Mouse (Mus musculus): Measurements from ENCODE around the gene Klc1. TPM values are rescaled to one million over a fixed set of nuclear protein-coding genes. Genes with fewer than 3 reads are reported as not detected.
A peak's percentile ranks its signal among the peaks of the same experiment; 100 is the strongest.

Gene Klc1
- polyA plus RNA-seq, 1 experiment: 70.9 TPM

GRCm38 (mm10) chr12:111800459-111801183, 42.0 kb downstream of the Klc1 start:
- Histone ChIP-seq H3K27ac (ENCODE audit: insufficient read depth, low read depth, low read length) (no peak overlapping the region), H3K4me1 (ENCODE audit: control insufficient read depth, insufficient read depth, low read length) (no peaks in the 10 kb centered on the region), H3K4me3 (ENCODE audit: insufficient read depth, low read length) (no peak overlapping the region)
- TF ChIP-seq POLR2A (IDR thresholded peaks at IDR 0.05; ENCODE audit: borderline replicate concordance, low read depth, low read length): no peak
- no peak for TF ChIP-seq CTCF (IDR thresholded peaks at IDR 0.05; ENCODE audit: low read depth, low read length)

GRCm38 (mm10) chr12:111803538-111803937, 44.9 kb downstream of the Klc1 start:
- no peak overlapping the region for H3K27ac ChIP-seq (ENCODE audit: insufficient read depth, low read depth, low read length)
- TF ChIP-seq CTCF (IDR thresholded peaks at IDR 0.05; ENCODE audit: low read depth, low read length) (no peak), POLR2A (IDR thresholded peaks at IDR 0.05; ENCODE audit: borderline replicate concordance, low read depth, low read length) (no peak)
- no peak overlapping the region for H3K4me3 ChIP-seq (ENCODE audit: insufficient read depth, low read length)
- H3K4me1 ChIP-seq (ENCODE audit: control insufficient read depth, insufficient read depth, low read length): no peaks in the 10 kb centered on the region

DNA sequence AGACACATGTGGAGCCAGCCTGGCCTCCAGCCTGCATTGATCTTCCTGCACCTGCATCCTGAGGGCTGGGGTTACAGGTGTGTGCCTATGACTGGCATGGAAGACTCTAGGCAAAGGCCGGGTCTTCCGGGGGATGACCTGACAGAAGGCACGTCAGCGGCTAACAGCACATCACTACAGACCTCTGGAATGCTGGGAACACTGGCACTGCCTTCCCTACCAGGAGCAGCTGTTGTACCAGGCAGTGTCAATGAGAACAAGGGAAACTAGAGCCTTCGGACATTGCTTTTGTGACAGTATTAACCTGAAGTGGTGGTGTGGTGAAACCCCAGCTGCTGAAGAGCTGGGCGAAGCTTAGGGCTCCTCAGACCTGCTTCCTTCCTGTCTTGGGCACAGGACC, 50.1 kb downstream of the Klc1 start:
- H3K4me3 ChIP-seq (ENCODE audit: insufficient read depth, low read length): no peak overlapping the region
- TF ChIP-seq CTCF (IDR thresholded peaks at IDR 0.05; ENCODE audit: low read depth, low read length): no peak
- TF ChIP-seq POLR2A (IDR thresholded peaks at IDR 0.05; ENCODE audit: borderline replicate concordance, low read depth, low read length): no peak
- H3K27ac ChIP-seq (ENCODE audit: insufficient read depth, low read depth, low read length): no peak overlapping the region
- peaks cover 17% of the 10 kb centered on the region for H3K4me1 ChIP-seq (ENCODE audit: control insufficient read depth, insufficient read depth, low read length)

- Histone ChIP-seq H3K27ac (ENCODE audit: insufficient read depth, low read depth, low read length) (peak overlapping the region; percentile 36; the same call in 1 of the 2 replicates), H3K4me1 (ENCODE audit: control insufficient read depth, insufficient read depth, low read length) (peaks cover 17% of the 10 kb centered on the region), H3K4me3 (ENCODE audit: insufficient read depth, low read length) (no peak overlapping the region)
- TF ChIP-seq CTCF (IDR thresholded peaks at IDR 0.05; ENCODE audit: low read depth, low read length): no peak
- TF ChIP-seq POLR2A (IDR thresholded peaks at IDR 0.05; ENCODE audit: borderline replicate concordance, low read depth, low read length): no peak
Measured at GRCm38 (mm10) chr12:111809762-111810161, 51.1 kb downstream of the Klc1 start.

- H3K4me1 ChIP-seq (ENCODE audit: control insufficient read depth, insufficient read depth, low read length): peaks cover 29% of the 10 kb centered on the region
- H3K27ac ChIP-seq (ENCODE audit: insufficient read depth, low read depth, low read length): no peak overlapping the region
- no peak overlapping the region for H3K4me3 ChIP-seq (ENCODE audit: insufficient read depth, low read length)
- no peak for TF ChIP-seq CTCF (IDR thresholded peaks at IDR 0.05; ENCODE audit: low read depth, low read length)
- TF ChIP-seq POLR2A (IDR thresholded peaks at IDR 0.05; ENCODE audit: borderline replicate concordance, low read depth, low read length): no peak
Measured at GRCm38 (mm10) chr12:111812075-111812474, 53.4 kb downstream of the Klc1 start.

DNA sequence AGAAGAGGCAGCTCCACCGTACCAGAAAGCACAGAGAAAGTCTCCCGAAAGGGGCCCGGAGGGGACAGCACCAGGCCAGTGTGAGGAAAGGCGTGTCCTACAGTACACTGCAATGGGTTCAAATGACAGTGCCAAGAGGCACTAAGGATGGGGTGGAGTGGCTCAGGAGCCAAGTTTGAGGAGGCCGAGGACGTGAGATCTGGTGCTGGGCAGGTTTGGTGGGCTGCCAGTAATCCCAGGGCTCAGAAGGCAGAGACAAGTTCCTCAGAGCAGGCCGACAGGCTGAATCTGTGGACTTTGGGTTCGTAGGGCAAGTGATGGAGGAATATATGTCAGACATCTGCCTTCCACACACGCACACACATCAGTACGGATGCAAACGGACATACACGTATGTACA, 54.0 kb downstream of the Klc1 start:
- Histone ChIP-seq H3K4me1 (ENCODE audit: control insufficient read depth, insufficient read depth, low read length) (peaks cover 29% of the 10 kb centered on the region), H3K4me3 (ENCODE audit: insufficient read depth, low read length) (peak overlapping the region; percentile 73), H3K27ac (ENCODE audit: insufficient read depth, low read depth, low read length) (no peak overlapping the region)
- TF ChIP-seq CTCF (IDR thresholded peaks at IDR 0.05; ENCODE audit: low read depth, low read length): no peak
- no peak for TF ChIP-seq POLR2A (IDR thresholded peaks at IDR 0.05; ENCODE audit: borderline replicate concordance, low read depth, low read length)

DNA sequence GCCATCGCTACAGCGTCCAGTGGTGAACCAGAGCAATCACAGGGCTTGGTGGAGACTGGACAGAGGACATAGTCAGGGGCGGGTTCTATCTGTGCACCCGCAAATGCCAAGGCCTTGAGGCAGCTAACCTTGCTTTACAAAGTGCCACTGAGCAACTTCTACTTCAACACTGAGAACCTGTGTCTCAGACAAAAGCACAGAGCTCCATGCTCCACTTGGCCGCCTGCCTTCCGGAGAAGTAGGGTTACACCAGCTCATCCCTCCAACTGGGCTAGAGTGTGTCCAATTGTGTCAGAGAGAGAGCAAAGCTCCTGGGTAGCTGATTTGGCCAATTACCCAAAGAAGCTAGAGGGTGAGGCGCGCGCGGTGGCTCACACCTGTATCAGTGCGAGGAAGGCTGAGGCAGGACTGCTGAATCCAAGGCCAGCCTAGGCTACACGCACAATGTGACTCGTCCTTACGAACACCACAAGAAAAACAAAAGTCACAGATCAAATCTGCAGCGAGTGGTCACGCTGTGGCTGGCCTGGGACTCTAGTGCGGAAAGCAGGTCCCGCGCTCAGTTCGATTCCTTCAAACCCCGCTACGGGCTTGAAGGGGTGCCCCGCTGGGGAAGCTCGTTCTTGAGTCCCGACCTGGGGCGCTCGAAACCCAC, 54.6 kb downstream of the Klc1 start:
- Histone ChIP-seq H3K4me3 (ENCODE audit: insufficient read depth, low read length) (peak overlapping the region; percentile 73), H3K27ac (ENCODE audit: insufficient read depth, low read depth, low read length) (no peak overlapping the region), H3K4me1 (ENCODE audit: control insufficient read depth, insufficient read depth, low read length) (peaks cover 29% of the 10 kb centered on the region)
- no peak for TF ChIP-seq CTCF (IDR thresholded peaks at IDR 0.05; ENCODE audit: low read depth, low read length)

GRCm38 (mm10) chr12:111813766-111814617, 55.3 kb downstream of the Klc1 start, which contains the start of the genes Xrcc3 and Zfyve21:
Gene Xrcc3 (minus strand): TSS chr12:111813873.
Gene Zfyve21 (plus strand): TSS chr12:111814170.
- Histone ChIP-seq H3K4me1 (ENCODE audit: control insufficient read depth, insufficient read depth, low read length) (peaks cover 29% of the 10 kb centered on the region), H3K4me3 (ENCODE audit: insufficient read depth, low read length) (peak within 1 kb of the TSS; percentile 94), H3K27ac (ENCODE audit: insufficient read depth, low read depth, low read length) (peak within 1 kb of the TSS; percentile 44)
- TF ChIP-seq CTCF (IDR thresholded peaks at IDR 0.05; ENCODE audit: low read depth, low read length): no peak
- 0 out of 2 replicates have a peak, but pooled peaks have one; percentile 11 for TF ChIP-seq POLR2A (IDR thresholded peaks at IDR 0.05; ENCODE audit: borderline replicate concordance, low read depth, low read length)

Data from bone marrow macrophage, adult 2 months (primary cell).